Comparison of ENCODE assay signal across 20 mouse cellular contexts in the genomic region with DNA sequence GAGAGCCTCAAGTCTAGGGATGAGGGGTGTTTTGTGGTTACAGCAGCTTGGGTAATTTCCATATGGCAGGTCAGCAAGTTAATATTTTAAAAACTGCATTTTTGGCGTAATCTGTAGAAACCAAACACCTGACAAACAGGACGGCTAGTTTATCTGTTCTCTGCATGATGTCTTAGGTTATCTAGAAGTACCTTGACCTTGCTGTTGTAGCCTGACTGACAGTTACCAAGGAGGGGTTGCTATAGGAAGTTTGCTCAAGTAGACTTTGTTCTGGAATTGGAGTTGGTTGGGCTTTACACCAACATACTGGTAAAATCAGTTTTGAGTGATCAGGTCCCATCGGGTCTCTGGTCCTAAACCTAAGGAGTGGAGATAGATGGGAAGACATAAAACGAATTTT. TPM values are rescaled to one million over a fixed set of nuclear protein-coding genes. Genes with fewer than 3 reads are reported as not detected.
DNase-seq lines count a peak whose midpoint lies in the region; ATAC-seq and TF ChIP-seq lines count a peak whose summit lies in the region.
"Had no signal": no experiment of that assay in that cellular context is flagged by ENCODE, and none has a peak within 500 bp of the region (broad histone marks: within the 10 kb centered on the region; RNA-seq: fewer than 3 reads in every experiment).

No protein-coding gene starts in this region.

- no peaks in the 10 kb centered on the region for H3K4me1 ChIP-seq in intestine, postnatal 0 days (replicated peaks; ENCODE audit: control insufficient read depth, insufficient read depth, low read length)
- peaks cover 20% of the 10 kb centered on the region for H3K4me1 ChIP-seq in midbrain, embryonic 10.5 days
- peaks cover 20% of the 10 kb centered on the region for H3K4me1 ChIP-seq in hindbrain, embryonic 10.5 days (replicated peaks)

- no peaks in the 10 kb centered on the region; the same call in 1 of the 2 replicates for H3K36me3 ChIP-seq in intestine, postnatal 0 days (ENCODE audit: control insufficient read depth, insufficient read depth)
- no peaks in the 10 kb centered on the region for H3K36me3 ChIP-seq in midbrain, embryonic 10.5 days
- H3K36me3 ChIP-seq in hindbrain, embryonic 10.5 days, result no peaks in the 10 kb centered on the region
- H3K36me3 ChIP-seq: embryonic facial prominence, embryonic 12.5 days; heart, embryonic 12.5 days; hindbrain, embryonic 15.5 days had no signal

- ATAC-seq in erythroblast, adult 5-6 weeks (replicated peaks; ENCODE audit: low FRiP score, poor library complexity, severe bottlenecking), result peak; percentile 48; the same call in 1 of the 2 replicates
- peak; percentile 62 for ATAC-seq in intestine, postnatal 0 days
- peak; percentile 69; the same call in 1 of the 2 replicates for ATAC-seq in megakaryocyte-erythroid progenitor cell, adult 5-6 weeks (replicated peaks; ENCODE audit: low FRiP score, low TSS enrichment, poor library complexity, severe bottlenecking)
- ATAC-seq: forebrain, embryonic 13.5 days; forebrain, postnatal 0 days had no signal

- H3K27ac ChIP-seq in intestine, postnatal 0 days (ENCODE audit: low read depth, low read length), result peak overlapping the region; percentile 54; the same call in 1 of the 2 replicates
- H3K27ac ChIP-seq in midbrain, embryonic 10.5 days (replicated peaks), result no peak overlapping the region
- H3K27ac ChIP-seq in hindbrain, embryonic 10.5 days, result no peak overlapping the region
- H3K27ac ChIP-seq: embryonic facial prominence, embryonic 12.5 days; forebrain, embryonic 13.5 days; gastrocnemius, adult 2 months; hindbrain, embryonic 15.5 days had no signal

- peak; percentile 23 for DNase-seq in c-Kit-positive CD71-positive TER-119-negative erythroid progenitor cells, embryonic 14.5 days (ENCODE audit: low read depth)
- no peak for DNase-seq in midbrain, embryonic 10.5 days (ENCODE audit: low spot score)
- DNase-seq in retina, embryonic 14.5 days (ENCODE audit: low spot score), result no peak
- DNase-seq in lung, postnatal 14 days, result no peak
- DNase-seq in hindbrain, embryonic 10.5 days (ENCODE audit: low spot score), result no peak
- DNase-seq: adrenal gland, postnatal 14 days; cerebellum, adult 11 months; cerebellum, adult 8-10 months; cerebellum, postnatal 14 days; embryo, embryonic 11 days; forebrain, postnatal 0 days; gastrocnemius, adult 2 months; gastrocnemius, postnatal 25 days had no signal

- no peak overlapping the region for H3K9ac ChIP-seq in intestine, postnatal 0 days (ENCODE audit: low read depth, low read length)
- H3K9ac ChIP-seq: embryonic facial prominence, embryonic 12.5 days; forebrain, embryonic 13.5 days; forebrain, postnatal 0 days; heart, embryonic 12.5 days; hindbrain, embryonic 15.5 days had no signal

- 30% methylated on average over 4 of the region's 4 CpGs for WGBS in intestine, postnatal 0 days
- 86% methylated on average over 4 of the region's 4 CpGs for WGBS in midbrain, embryonic 10.5 days
- 84% methylated on average over 4 of the region's 4 CpGs for WGBS in hindbrain, embryonic 10.5 days

- TF ChIP-seq CTCF in intestine, postnatal 0 days (IDR thresholded peaks at IDR 0.05; ENCODE audit: low read depth), result no peak

- H3K9me3 ChIP-seq in intestine, postnatal 0 days (ENCODE audit: control insufficient read depth), result no peaks in the 10 kb centered on the region
- H3K9me3 ChIP-seq in midbrain, embryonic 10.5 days (replicated peaks), result no peaks in the 10 kb centered on the region
- H3K9me3 ChIP-seq in hindbrain, embryonic 10.5 days, result no peaks in the 10 kb centered on the region
- H3K9me3 ChIP-seq: embryonic facial prominence, embryonic 12.5 days; forebrain, embryonic 13.5 days; heart, embryonic 12.5 days; hindbrain, embryonic 15.5 days had no signal

- no peaks in the 10 kb centered on the region for H3K27me3 ChIP-seq in intestine, postnatal 0 days (replicated peaks; ENCODE audit: control insufficient read depth, insufficient read depth, low read length)
- no peaks in the 10 kb centered on the region for H3K27me3 ChIP-seq in midbrain, embryonic 10.5 days (ENCODE audit: low read depth, poor library complexity, severe bottlenecking)
- H3K27me3 ChIP-seq in hindbrain, embryonic 10.5 days (ENCODE audit: insufficient read depth, poor library complexity, severe bottlenecking), result no peaks in the 10 kb centered on the region
- H3K27me3 ChIP-seq: embryonic facial prominence, embryonic 12.5 days; forebrain, embryonic 13.5 days; heart, embryonic 12.5 days; hindbrain, embryonic 15.5 days had no signal

- no peak overlapping the region for H3K4me2 ChIP-seq in intestine, postnatal 0 days (replicated peaks; ENCODE audit: low read depth)
- H3K4me2 ChIP-seq: embryonic facial prominence, embryonic 12.5 days; forebrain, embryonic 13.5 days; heart, embryonic 12.5 days; hindbrain, embryonic 15.5 days had no signal

- no peak overlapping the region for H3K4me3 ChIP-seq in intestine, postnatal 0 days (ENCODE audit: low read depth, low read length)
- no peak overlapping the region for H3K4me3 ChIP-seq in midbrain, embryonic 10.5 days
- H3K4me3 ChIP-seq in hindbrain, embryonic 10.5 days, result no peak overlapping the region
- H3K4me3 ChIP-seq: embryonic facial prominence, embryonic 12.5 days; forebrain, embryonic 13.5 days; gastrocnemius, adult 2 months; heart, embryonic 12.5 days; hindbrain, embryonic 15.5 days had no signal

RNA-seq across cellular contexts. Expression of a gene that starts 32.8 kb away (rescaled TPM):
- total RNA-seq in erythroblast, adult 5-6 weeks (2015; ENCODE audit: low replicate concordance), result 16.3 and 21.3 TPM in 2 replicates
- total RNA-seq in erythroblast, adult 5-6 weeks (2017; ENCODE audit: low replicate concordance), result 23.4 and 27.5 TPM in 2 replicates
- 98.4 and 100 TPM in 2 replicates for polyA plus RNA-seq in intestine, postnatal 0 days (2015; fragmentation: Nextera tagmentation; extraction: Ambion mirVana)
- 59.5 and 72.3 TPM in 2 replicates for total RNA-seq in megakaryocyte-erythroid progenitor cell, adult 5-6 weeks (2014; fragmentation: Nextera tagmentation)
- total RNA-seq in megakaryocyte-erythroid progenitor cell, adult 5-6 weeks (2017), result 42.1 and 43.2 TPM in 2 replicates
- polyA plus RNA-seq in midbrain, embryonic 10.5 days (2016; fragmentation: Nextera tagmentation; extraction: Ambion mirVana), result 111 and 113 TPM in 2 replicates
- polyA plus RNA-seq in hindbrain, embryonic 10.5 days (2016; fragmentation: Nextera tagmentation; extraction: Ambion mirVana), result 111 and 114 TPM in 2 replicates

RNA-seq across cellular contexts. Expression of a gene that starts 33.1 kb away (rescaled TPM):
- total RNA-seq in erythroblast, adult 5-6 weeks (2015; ENCODE audit: low replicate concordance), result 11.3 and 13.1 TPM in 2 replicates
- total RNA-seq in erythroblast, adult 5-6 weeks (2017; ENCODE audit: low replicate concordance), result 9.6 and 10.0 TPM in 2 replicates
- polyA plus RNA-seq in intestine, postnatal 0 days (2015; fragmentation: Nextera tagmentation; extraction: Ambion mirVana), result 28.7 TPM in 2 replicates
- total RNA-seq in megakaryocyte-erythroid progenitor cell, adult 5-6 weeks (2014; fragmentation: Nextera tagmentation), result 30.8 and 36.1 TPM in 2 replicates
- 34.3 and 34.7 TPM in 2 replicates for total RNA-seq in megakaryocyte-erythroid progenitor cell, adult 5-6 weeks (2017)
- 34.4 and 35.5 TPM in 2 replicates for polyA plus RNA-seq in midbrain, embryonic 10.5 days (2016; fragmentation: Nextera tagmentation; extraction: Ambion mirVana)
- polyA plus RNA-seq in hindbrain, embryonic 10.5 days (2016; fragmentation: Nextera tagmentation; extraction: Ambion mirVana), result 35.8 and 37.0 TPM in 2 replicates
